Mouse (Mus musculus): ENCODE results near the gene Jazf1. TPM values are rescaled to one million over a fixed set of nuclear protein-coding genes. Genes with fewer than 3 reads are reported as not detected.

Gene Jazf1
- polyA plus RNA-seq, 1 experiment from 2014 or later: 3.0 TPM

- Histone ChIP-seq H3K9ac (ENCODE audit: low read depth, low read length) (no peak overlapping the region), H3K9me3 (replicated peaks; ENCODE audit: control insufficient read depth, low read length) (no peaks in the 10 kb centered on the region), H3K4me2 (ENCODE audit: low read depth, low read length) (no peak overlapping the region), H3K27ac (ENCODE audit: low read length) (peak overlapping the region; percentile 45), H3K4me3 (ENCODE audit: low read depth, low read length) (no peak overlapping the region), H3K27me3 (ENCODE audit: control insufficient read depth, insufficient read depth, low read depth, low read length) (no peaks in the 10 kb centered on the region), H3K4me1 (ENCODE audit: control insufficient read depth, low read depth, low read length) (no peaks in the 10 kb centered on the region; the same call in 1 of the 2 replicates), H3K36me3 (ENCODE audit: control insufficient read depth, insufficient read depth) (no peaks in the 10 kb centered on the region)
- WGBS (ENCODE audit: insufficient replicate concordance): 51% methylated on average over 9 of the region's 9 CpGs
- no peak for ATAC-seq (ENCODE audit: low read depth)
Measured at GRCm38 (mm10) chr6:52954441-52954840, 114.0 kb downstream of the Jazf1 start.

GRCm38 (mm10) chr6:52952526-52952900 lies 115.9 kb downstream of the Jazf1 start:
- no peaks in the 10 kb centered on the region for H3K9me3 ChIP-seq (replicated peaks; ENCODE audit: control insufficient read depth, low read length)
- no peak overlapping the region for H3K9ac ChIP-seq (ENCODE audit: low read depth, low read length)
- no peak for ATAC-seq (ENCODE audit: low read depth)
- H3K4me2 ChIP-seq (ENCODE audit: low read depth, low read length): no peak overlapping the region
- H3K27ac ChIP-seq (ENCODE audit: low read length): no peak overlapping the region
- H3K4me3 ChIP-seq (ENCODE audit: low read depth, low read length): no peak overlapping the region
- H3K36me3 ChIP-seq (ENCODE audit: control insufficient read depth, insufficient read depth): no peaks in the 10 kb centered on the region
- no peaks in the 10 kb centered on the region; the same call in 1 of the 2 replicates for H3K4me1 ChIP-seq (ENCODE audit: control insufficient read depth, low read depth, low read length)
- no peaks in the 10 kb centered on the region for H3K27me3 ChIP-seq (ENCODE audit: control insufficient read depth, insufficient read depth, low read depth, low read length)
- WGBS (ENCODE audit: insufficient replicate concordance): 71% methylated on average over 8 of the region's 8 CpGs

- ATAC-seq (ENCODE audit: low read depth): no peak
- H3K9ac ChIP-seq (ENCODE audit: low read depth, low read length): no peak overlapping the region
- H3K27ac ChIP-seq (ENCODE audit: low read length): no peak overlapping the region
Measured at GRCm38 (mm10) chr6:52951871-52952525, 116.4 kb downstream of the Jazf1 start.

GRCm38 (mm10) chr6:52950371-52950770 lies 118.1 kb downstream of the Jazf1 start:
- no peaks in the 10 kb centered on the region for H3K36me3 ChIP-seq (ENCODE audit: control insufficient read depth, insufficient read depth)
- H3K4me2 ChIP-seq (ENCODE audit: low read depth, low read length): no peak overlapping the region
- H3K27ac ChIP-seq (ENCODE audit: low read length): no peak overlapping the region
- WGBS (ENCODE audit: insufficient replicate concordance): 69% methylated on average over 5 of the region's 5 CpGs
- H3K27me3 ChIP-seq (ENCODE audit: control insufficient read depth, insufficient read depth, low read depth, low read length): no peaks in the 10 kb centered on the region
- no peak overlapping the region for H3K9ac ChIP-seq (ENCODE audit: low read depth, low read length)
- H3K9me3 ChIP-seq (replicated peaks; ENCODE audit: control insufficient read depth, low read length): no peaks in the 10 kb centered on the region
- no peak for ATAC-seq (ENCODE audit: low read depth)
- no peaks in the 10 kb centered on the region for H3K4me1 ChIP-seq (ENCODE audit: control insufficient read depth, low read depth, low read length)
- H3K4me3 ChIP-seq (ENCODE audit: low read depth, low read length): no peak overlapping the region

More at GRCm38 (mm10) chr6:52951871-52952525, 116.4 kb downstream of the Jazf1 start:
- no peak overlapping the region for H3K4me3 ChIP-seq (ENCODE audit: low read depth, low read length)
- 62% methylated on average over 7 of the region's 7 CpGs for WGBS (ENCODE audit: insufficient replicate concordance)
- H3K27me3 ChIP-seq (ENCODE audit: control insufficient read depth, insufficient read depth, low read depth, low read length): no peaks in the 10 kb centered on the region
- no peak overlapping the region for H3K4me2 ChIP-seq (ENCODE audit: low read depth, low read length)
- no peaks in the 10 kb centered on the region; the same call in 1 of the 2 replicates for H3K4me1 ChIP-seq (ENCODE audit: control insufficient read depth, low read depth, low read length)
- H3K36me3 ChIP-seq (ENCODE audit: control insufficient read depth, insufficient read depth): no peaks in the 10 kb centered on the region
- H3K9me3 ChIP-seq (replicated peaks; ENCODE audit: control insufficient read depth, low read length): no peaks in the 10 kb centered on the region

GRCm38 (mm10) chr6:52942534-52942933 lies 125.9 kb downstream of the Jazf1 start:
- Histone ChIP-seq H3K4me2 (ENCODE audit: low read depth, low read length) (no peak overlapping the region), H3K4me3 (ENCODE audit: low read depth, low read length) (no peak overlapping the region), H3K4me1 (ENCODE audit: control insufficient read depth, low read depth, low read length) (no peaks in the 10 kb centered on the region; the same call in 1 of the 2 replicates), H3K27ac (ENCODE audit: low read length) (no peak overlapping the region), H3K9me3 (replicated peaks; ENCODE audit: control insufficient read depth, low read length) (no peaks in the 10 kb centered on the region), H3K9ac (ENCODE audit: low read depth, low read length) (no peak overlapping the region), H3K36me3 (ENCODE audit: control insufficient read depth, insufficient read depth) (no peaks in the 10 kb centered on the region), H3K27me3 (ENCODE audit: control insufficient read depth, insufficient read depth, low read depth, low read length) (no peaks in the 10 kb centered on the region)
- 57% methylated on average over 5 of the region's 5 CpGs for WGBS (ENCODE audit: insufficient replicate concordance)
- ATAC-seq (ENCODE audit: low read depth): no peak

GRCm38 (mm10) chr6:52942101-52942500 lies 126.3 kb downstream of the Jazf1 start:
- no peak for ATAC-seq (ENCODE audit: low read depth)
- H3K4me1 ChIP-seq (ENCODE audit: control insufficient read depth, low read depth, low read length): no peaks in the 10 kb centered on the region; the same call in 1 of the 2 replicates
- no peaks in the 10 kb centered on the region for H3K9me3 ChIP-seq (replicated peaks; ENCODE audit: control insufficient read depth, low read length)
- H3K27me3 ChIP-seq (ENCODE audit: control insufficient read depth, insufficient read depth, low read depth, low read length): no peaks in the 10 kb centered on the region
- no peak overlapping the region for H3K4me3 ChIP-seq (ENCODE audit: low read depth, low read length)
- H3K36me3 ChIP-seq (ENCODE audit: control insufficient read depth, insufficient read depth): no peaks in the 10 kb centered on the region
- no peak overlapping the region for H3K27ac ChIP-seq (ENCODE audit: low read length)
- no peak overlapping the region for H3K4me2 ChIP-seq (ENCODE audit: low read depth, low read length)
- WGBS (ENCODE audit: insufficient replicate concordance): 64% methylated on average over 5 of the region's 5 CpGs
- no peak overlapping the region for H3K9ac ChIP-seq (ENCODE audit: low read depth, low read length)

GRCm38 (mm10) chr6:52937916-52938315 lies 130.5 kb downstream of the Jazf1 start:
- Histone ChIP-seq H3K4me2 (ENCODE audit: low read depth, low read length) (no peak overlapping the region), H3K27me3 (ENCODE audit: control insufficient read depth, insufficient read depth, low read depth, low read length) (no peaks in the 10 kb centered on the region), H3K9ac (ENCODE audit: low read depth, low read length) (no peak overlapping the region), H3K27ac (ENCODE audit: low read length) (no peak overlapping the region), H3K36me3 (ENCODE audit: control insufficient read depth, insufficient read depth) (no peaks in the 10 kb centered on the region), H3K9me3 (replicated peaks; ENCODE audit: control insufficient read depth, low read length) (no peaks in the 10 kb centered on the region), H3K4me1 (ENCODE audit: control insufficient read depth, low read depth, low read length) (no peaks in the 10 kb centered on the region; the same call in 1 of the 2 replicates), H3K4me3 (ENCODE audit: low read depth, low read length) (no peak overlapping the region)
- 42% methylated on average over 3 of the region's 3 CpGs for WGBS (ENCODE audit: insufficient replicate concordance)
- no peak for ATAC-seq (ENCODE audit: low read depth)

GRCm38 (mm10) chr6:52936995-52937394 lies 131.4 kb downstream of the Jazf1 start:
- 68% methylated on average over 10 of the region's 10 CpGs for WGBS (ENCODE audit: insufficient replicate concordance)
- Histone ChIP-seq H3K4me1 (ENCODE audit: control insufficient read depth, low read depth, low read length) (no peaks in the 10 kb centered on the region; the same call in 1 of the 2 replicates), H3K4me2 (ENCODE audit: low read depth, low read length) (no peak overlapping the region), H3K9ac (ENCODE audit: low read depth, low read length) (no peak overlapping the region), H3K27me3 (ENCODE audit: control insufficient read depth, insufficient read depth, low read depth, low read length) (no peaks in the 10 kb centered on the region), H3K4me3 (ENCODE audit: low read depth, low read length) (no peak overlapping the region), H3K27ac (ENCODE audit: low read length) (no peak overlapping the region), H3K9me3 (replicated peaks; ENCODE audit: control insufficient read depth, low read length) (no peaks in the 10 kb centered on the region), H3K36me3 (ENCODE audit: control insufficient read depth, insufficient read depth) (no peaks in the 10 kb centered on the region)
- no peak for ATAC-seq (ENCODE audit: low read depth)

- no peak for ATAC-seq (ENCODE audit: low read depth)
- Histone ChIP-seq H3K27ac (ENCODE audit: low read length) (no peak overlapping the region), H3K4me2 (ENCODE audit: low read depth, low read length) (no peak overlapping the region), H3K9me3 (replicated peaks; ENCODE audit: control insufficient read depth, low read length) (no peaks in the 10 kb centered on the region), H3K4me1 (ENCODE audit: control insufficient read depth, low read depth, low read length) (no peaks in the 10 kb centered on the region; the same call in 1 of the 2 replicates), H3K4me3 (ENCODE audit: low read depth, low read length) (no peak overlapping the region), H3K9ac (ENCODE audit: low read depth, low read length) (no peak overlapping the region), H3K27me3 (ENCODE audit: control insufficient read depth, insufficient read depth, low read depth, low read length) (no peaks in the 10 kb centered on the region), H3K36me3 (ENCODE audit: control insufficient read depth, insufficient read depth) (no peaks in the 10 kb centered on the region)
- WGBS (ENCODE audit: insufficient replicate concordance): 56% methylated on average over 6 of the region's 6 CpGs
Measured at GRCm38 (mm10) chr6:52934021-52934420, 134.4 kb downstream of the Jazf1 start.

All from liver, embryonic 16.5 days (tissue).